Mouse (Mus musculus): ENCODE measurements around the gene Mcub.

DNA sequence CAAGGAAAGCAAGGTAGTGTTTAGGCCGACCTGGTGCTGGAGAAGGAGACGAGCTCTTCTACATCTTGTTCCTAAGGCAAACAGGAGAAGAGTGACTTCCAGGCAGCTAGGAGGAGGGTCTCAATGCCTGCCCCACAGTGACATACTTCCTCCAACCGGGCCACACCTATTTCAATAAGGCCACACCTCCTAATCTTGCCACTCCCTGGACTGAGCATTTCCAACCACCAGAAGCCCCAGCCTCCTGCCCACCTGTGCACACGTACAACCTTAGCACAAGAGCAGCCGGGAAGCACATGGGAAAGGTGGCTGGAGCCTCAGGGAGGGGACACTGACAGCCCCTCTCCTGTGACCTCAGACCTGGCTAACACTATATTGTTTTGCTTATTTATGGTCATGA lies 78.0 kb downstream of the Mcub start:
- TF ChIP-seq CTCF (conservative IDR thresholded peaks at IDR 0.05; ENCODE audit: insufficient read depth, insufficient read length, low read depth, low read length): no peak
- TF ChIP-seq POLR2A (IDR thresholded peaks at IDR 0.05; ENCODE audit: low read depth, low read length): no peak

All from kidney, adult 2 months (tissue).